Mouse (Mus musculus) embryonic facial prominence, embryonic 14.5 days (tissue): ENCODE measurements around the gene Mrpl49. TPM values are rescaled to one million over a fixed set of nuclear protein-coding genes. Genes with fewer than 3 reads are reported as not detected.
A peak's percentile ranks its signal among the peaks of the same experiment; 100 is the strongest.

Source experiments
- ATAC-seq: fragments of 200-750 bp; cut with Nextera tagmentation; 2 replicates; pipeline ENCODE4 v1.8.0; 2017; ENCODE audit warnings: low read depth, moderate number of reproducible peaks, moderate TSS enrichment
- DNase-seq: peaks from one replicate; pipeline ENCODE4 v3.0.0-alpha.2; 2015; ENCODE audit warnings: low spot score
- H3K27ac ChIP-seq: fragments of 300-500 bp; sonication (generic); replicated peaks from 2 replicates; pipeline ENCODE4 v1.5.1; 2014; ENCODE audit warnings: low read depth, mild to moderate bottlenecking, low read length, moderate library complexity
- H3K27me3 ChIP-seq: fragments of 300-500 bp; sonication (generic); replicated peaks from 2 replicates; pipeline ENCODE4 v1.6.1; 2014; ENCODE audit warnings: low read length; ENCODE audit not compliant: control insufficient read depth, insufficient read depth
- H3K36me3 ChIP-seq: fragments of 300-500 bp; sonication (generic); 2 replicates; pipeline ENCODE4 v1.6.1; 2014; ENCODE audit warnings: low read length, mixed read lengths; ENCODE audit not compliant: control insufficient read depth, insufficient read depth
- H3K4me1 ChIP-seq: fragments of 300-500 bp; sonication (generic); 2 replicates; pipeline ENCODE4 v1.6.1; 2014; ENCODE audit warnings: antibody characterized with exemption, low read length; ENCODE audit not compliant: control insufficient read depth, insufficient read depth
- H3K4me2 ChIP-seq: fragments of 300-500 bp; sonication (generic); 2 replicates; pipeline ENCODE4 v1.6.1; 2014; ENCODE audit warnings: low read depth, mild to moderate bottlenecking, low read length, moderate library complexity, mixed read lengths
- H3K4me3 ChIP-seq: fragments of 300-500 bp; sonication (generic); 2 replicates; pipeline ENCODE4 v1.5.1; 2014; ENCODE audit warnings: low read depth, mild to moderate bottlenecking, low read length
- H3K9ac ChIP-seq: fragments of 300-500 bp; sonication (generic); 2 replicates; pipeline ENCODE4 v1.6.1; 2014; ENCODE audit warnings: low read depth, mild to moderate bottlenecking, low read length, moderate library complexity, mixed read lengths
- H3K9me3 ChIP-seq: fragments of 300-500 bp; sonication (generic); 2 replicates; pipeline ENCODE4 v1.6.1; 2016; ENCODE audit warnings: low read length; ENCODE audit not compliant: control insufficient read depth
- WGBS: fragments of 180-500 bp; shearing (Covaris S2); extraction: QIAGEN DNeasy Blood & Tissue Kit; methylation state at CpG from one replicate; pipeline ENCODE4 v1.1.7; 2014; 5-methylcytosine and 5-hydroxymethylcytosine counted together
- polyA plus RNA-seq: library from polyadenylated mRNA; unstranded; fragments of >200 nt; fragmentation: Nextera tagmentation; extraction: Ambion mirVana; gene quantifications from 2 replicates; pipeline ENCODE4 v1.2.1, GENCODE M21; 2014

Mrpl49 gene
- polyA plus RNA-seq, 1 experiment from 2014 or later: 67.5 TPM

GRCm38 (mm10) chr19:6016532-6016931 lies 41.1 kb downstream of the Mrpl49 start:
- Histone ChIP-seq H3K4me1 (0 out of 2 replicates have a peak, but pooled peaks cover 3% of the 10 kb centered on the region), H3K9ac (no peak overlapping the region), H3K4me2 (peak overlapping the region; percentile 88; the same call in 1 of the 2 replicates), H3K27ac (no peak overlapping the region), H3K9me3 (no peaks in the 10 kb centered on the region), H3K4me3 (no peak overlapping the region), H3K27me3 (no peaks in the 10 kb centered on the region), H3K36me3 (no peaks in the 10 kb centered on the region)
- WGBS: 49% methylated on average over 7 of the region's 7 CpGs
- no peak for ATAC-seq
- peak; percentile 45 for DNase-seq

DNA sequence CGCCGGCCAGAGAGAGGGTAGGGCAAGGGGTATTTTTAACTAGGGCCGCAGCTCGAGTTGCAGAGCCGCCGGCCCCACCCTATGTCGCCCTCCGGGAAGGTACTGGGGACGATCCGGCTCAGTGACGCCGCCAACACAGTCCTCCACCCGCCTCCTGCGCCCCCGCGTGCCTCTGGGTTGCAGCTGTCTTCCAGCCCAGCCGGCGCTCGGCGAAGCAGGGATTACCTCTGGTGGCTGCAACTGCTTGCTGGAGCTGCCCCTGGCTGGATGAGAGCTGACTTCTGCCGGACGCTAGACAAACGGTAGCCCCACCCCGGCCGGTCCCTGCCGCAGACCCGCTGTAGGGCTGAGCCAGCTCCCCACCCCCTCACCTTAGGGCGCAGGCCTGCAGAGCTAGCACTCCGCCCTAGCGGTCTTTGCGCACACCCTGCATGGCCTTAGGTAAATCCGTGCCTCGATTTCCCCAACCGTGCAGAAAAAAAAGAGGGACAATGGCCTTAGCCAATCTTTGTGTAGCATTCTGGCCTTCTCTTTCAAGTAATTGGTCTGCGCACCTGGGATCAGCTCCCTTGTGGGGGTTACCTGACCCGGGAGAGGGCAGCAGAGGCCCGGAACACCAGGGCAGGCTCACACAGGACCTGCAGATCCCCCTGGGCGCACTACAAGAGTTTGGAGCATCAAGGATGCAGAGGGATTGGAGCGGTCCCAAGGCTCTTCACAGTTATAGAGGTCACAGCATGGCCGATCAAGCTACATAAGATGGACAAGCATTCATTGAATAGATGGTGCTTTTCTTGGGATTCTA lies 41.9 kb downstream of the Mrpl49 start, which contains the start of gene Capn1:
TSS of gene Capn1 (minus strand) at position 387 of the 805 bp plus-strand sequence.
- Histone ChIP-seq H3K27ac (peak within 1 kb of the TSS; percentile 72), H3K9ac (peak within 1 kb of the TSS; percentile 80), H3K27me3 (no peaks in the 10 kb centered on the region), H3K4me2 (peak within 1 kb of the TSS; percentile 88), H3K4me3 (peak within 1 kb of the TSS; percentile 60), H3K36me3 (no peaks in the 10 kb centered on the region), H3K9me3 (no peaks in the 10 kb centered on the region), H3K4me1 (0 out of 2 replicates have a peak, but pooled peaks cover 3% of the 10 kb centered on the region)
- ATAC-seq (peak; percentile 88), DNase-seq (peak; percentile 86)
- 5% methylated on average over 31 of the region's 40 CpGs for WGBS

GRCm38 (mm10) chr19:6014991-6015510 lies 42.5 kb downstream of the Mrpl49 start:
- Histone ChIP-seq H3K9me3 (no peaks in the 10 kb centered on the region), H3K4me2 (peak overlapping the region; percentile 88), H3K4me1 (0 out of 2 replicates have a peak, but pooled peaks cover 3% of the 10 kb centered on the region), H3K36me3 (no peaks in the 10 kb centered on the region), H3K4me3 (peak overlapping the region; percentile 60), H3K27me3 (no peaks in the 10 kb centered on the region), H3K27ac (peak overlapping the region; percentile 72), H3K9ac (peak overlapping the region; percentile 80)
- ATAC-seq (peak; percentile 66), DNase-seq (peak; percentile 51)
- 0% methylated on average over 9 of the region's 18 CpGs for WGBS

DNA sequence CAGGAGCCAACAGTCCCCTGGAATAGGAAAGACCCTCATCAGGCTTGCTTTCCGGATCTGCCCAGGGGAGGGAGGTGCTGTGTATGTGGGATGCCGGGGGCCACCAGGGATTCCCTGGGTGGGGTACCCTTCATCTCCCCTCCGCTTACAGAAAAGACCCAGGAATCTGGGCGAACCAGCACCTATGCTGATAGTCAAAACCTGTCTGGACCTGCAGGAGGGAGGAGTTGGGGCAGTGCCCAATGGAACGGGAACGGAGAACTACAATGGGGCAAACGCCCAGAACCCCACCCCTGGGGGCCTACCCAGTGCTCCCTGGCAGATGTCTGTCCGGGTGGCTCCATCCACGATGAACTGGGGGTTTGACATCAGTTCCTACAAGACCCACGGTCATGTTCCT lies 43.9 kb downstream of the Mrpl49 start:
- ATAC-seq (no peak), DNase-seq (peak; percentile 25)
- WGBS: 84% methylated on average over 10 of the region's 10 CpGs
- Histone ChIP-seq H3K4me1 (0 out of 2 replicates have a peak, but pooled peaks cover 3% of the 10 kb centered on the region), H3K9ac (peak overlapping the region; percentile 8; the same call in 1 of the 2 replicates), H3K4me2 (0 out of 2 replicates have a peak overlapping the region, but pooled peaks have one; percentile 88), H3K9me3 (no peaks in the 10 kb centered on the region), H3K4me3 (no peak overlapping the region), H3K36me3 (no peaks in the 10 kb centered on the region), H3K27ac (no peak overlapping the region), H3K27me3 (no peaks in the 10 kb centered on the region)

DNA sequence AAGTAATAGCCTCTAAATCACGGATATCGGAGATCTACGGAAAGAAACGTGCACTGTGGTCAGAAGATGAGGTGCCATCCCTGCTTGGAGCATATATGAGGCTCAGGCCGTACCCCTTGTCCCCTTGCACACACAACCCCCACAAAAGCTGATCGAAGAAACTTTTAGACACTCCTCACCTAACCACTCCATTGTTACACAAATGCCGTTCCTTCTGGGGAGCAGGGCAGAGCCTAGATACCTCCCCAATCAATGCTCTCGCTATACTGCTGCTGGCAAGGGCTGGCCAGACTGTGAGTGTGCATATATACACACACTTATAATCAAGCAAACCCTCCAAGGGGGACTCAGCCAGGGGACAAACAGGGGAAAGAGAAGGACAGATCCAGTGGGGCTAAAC lies 48.4 kb downstream of the Mrpl49 start:
- 68% methylated on average over 8 of the region's 8 CpGs for WGBS

GRCm38 (mm10) chr19:6007013-6007412 lies 50.6 kb downstream of the Mrpl49 start:
- Histone ChIP-seq H3K36me3 (peaks cover 11% of the 10 kb centered on the region; the same call in 1 of the 2 replicates), H3K4me1 (no peaks in the 10 kb centered on the region), H3K27me3 (no peaks in the 10 kb centered on the region), H3K9me3 (no peaks in the 10 kb centered on the region), H3K27ac (no peak overlapping the region), H3K4me2 (no peak overlapping the region), H3K4me3 (no peak overlapping the region), H3K9ac (no peak overlapping the region)
- ATAC-seq (no peak), DNase-seq (no peak)
- WGBS: 81% methylated on average over 13 of the region's 13 CpGs

More for the DNA sequence above, 48.4 kb downstream of the Mrpl49 start:
- no peak overlapping the region for H3K4me3 ChIP-seq
- H3K9me3 ChIP-seq: no peaks in the 10 kb centered on the region
- DNase-seq (no peak), ATAC-seq (no peak)
- H3K27ac ChIP-seq: no peak overlapping the region
- H3K4me2 ChIP-seq: no peak overlapping the region
- no peak overlapping the region for H3K9ac ChIP-seq
- H3K4me1 ChIP-seq: no peaks in the 10 kb centered on the region
- H3K36me3 ChIP-seq: peaks cover 11% of the 10 kb centered on the region; the same call in 1 of the 2 replicates
- no peaks in the 10 kb centered on the region for H3K27me3 ChIP-seq

DNA sequence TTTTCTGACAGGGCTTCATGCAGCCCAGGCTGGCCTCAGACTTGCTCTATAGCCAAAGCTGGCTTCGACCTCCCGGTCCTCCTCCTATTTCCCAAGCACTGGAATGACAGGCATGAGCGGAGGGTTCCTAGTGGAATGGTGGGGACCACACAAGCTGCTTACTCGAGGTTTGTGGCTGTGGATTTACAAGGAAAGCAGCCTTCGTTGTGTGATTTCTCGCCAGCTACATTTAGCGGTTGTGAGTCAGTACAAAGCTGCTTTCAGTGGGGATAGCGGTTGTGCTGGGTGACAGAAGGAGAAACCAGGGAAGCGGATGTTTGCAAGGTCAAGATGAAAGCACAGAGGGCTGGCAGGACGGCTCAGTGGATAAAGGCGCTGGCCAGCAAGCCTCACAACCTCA lies 52.0 kb downstream of the Mrpl49 start:
- H3K4me3 ChIP-seq: no peak overlapping the region
- H3K9me3 ChIP-seq: no peaks in the 10 kb centered on the region
- WGBS: 64% methylated on average over 11 of the region's 11 CpGs
- H3K9ac ChIP-seq: no peak overlapping the region
- H3K36me3 ChIP-seq: peaks cover 11% of the 10 kb centered on the region; the same call in 1 of the 2 replicates
- H3K4me1 ChIP-seq: no peaks in the 10 kb centered on the region
- DNase-seq (peak; percentile 51), ATAC-seq (no peak)
- no peak overlapping the region for H3K4me2 ChIP-seq
- H3K27ac ChIP-seq: no peak overlapping the region
- no peaks in the 10 kb centered on the region for H3K27me3 ChIP-seq
